Mouse (Mus musculus): Measurements from ENCODE around the gene Tmem158. TPM values are rescaled to one million over a fixed set of nuclear protein-coding genes. Genes with fewer than 3 reads are reported as not detected.
A peak's percentile ranks its signal among the peaks of the same experiment; 100 is the strongest.

The Tmem158 gene
- not detected in 2 replicates for total RNA-seq (2015; ENCODE audit: low replicate concordance)
- total RNA-seq (2017; ENCODE audit: low replicate concordance): 2.1 TPM in 1 of 2 replicates, not detected in the other

GRCm38 (mm10) chr9:123260611-123261021 lies at the start of gene Tmem158:
Gene Tmem158 (minus strand): TSS chr9:123260764.
- peak; percentile 79 for ATAC-seq (replicated peaks; ENCODE audit: low FRiP score, poor library complexity, severe bottlenecking)

DNA sequence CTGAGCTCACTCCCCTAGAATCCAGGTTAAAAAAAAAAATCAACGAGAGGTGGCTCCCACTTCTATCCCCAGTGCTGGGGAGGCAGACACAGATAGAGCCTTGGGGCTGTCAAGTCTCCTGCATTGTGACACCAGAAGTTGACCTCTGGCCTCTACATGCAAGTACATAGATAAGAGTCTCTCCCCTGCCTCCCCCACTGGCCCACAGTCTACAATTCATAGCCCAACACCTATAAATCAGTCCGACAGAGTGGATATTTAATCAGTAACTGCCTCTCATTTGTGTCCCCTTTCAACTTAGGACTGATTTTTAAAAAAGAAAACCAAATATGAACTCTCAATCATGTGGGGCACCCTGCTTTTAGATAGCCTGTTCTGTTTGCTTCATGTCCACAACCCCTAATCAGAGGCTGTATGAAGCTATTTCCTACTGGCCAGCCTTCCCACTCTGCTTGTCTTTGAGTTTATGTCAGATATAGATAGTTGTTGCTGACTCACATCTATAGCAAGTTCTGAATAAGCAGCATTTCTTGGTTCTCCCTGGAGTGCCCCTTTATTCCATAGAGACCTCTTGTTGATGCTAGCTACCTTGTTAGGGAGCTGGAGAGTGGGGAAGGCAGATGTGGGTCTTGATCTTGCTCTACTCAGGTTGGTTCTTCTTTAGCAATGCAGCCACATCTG lies 49.3 kb upstream of the Tmem158 start:
- ATAC-seq (replicated peaks; ENCODE audit: low FRiP score, poor library complexity, severe bottlenecking): no peak

- no peak for ATAC-seq (replicated peaks; ENCODE audit: low FRiP score, poor library complexity, severe bottlenecking)
Observed at GRCm38 (mm10) chr9:123309073-123309472, 48.5 kb upstream of the Tmem158 start.

DNA sequence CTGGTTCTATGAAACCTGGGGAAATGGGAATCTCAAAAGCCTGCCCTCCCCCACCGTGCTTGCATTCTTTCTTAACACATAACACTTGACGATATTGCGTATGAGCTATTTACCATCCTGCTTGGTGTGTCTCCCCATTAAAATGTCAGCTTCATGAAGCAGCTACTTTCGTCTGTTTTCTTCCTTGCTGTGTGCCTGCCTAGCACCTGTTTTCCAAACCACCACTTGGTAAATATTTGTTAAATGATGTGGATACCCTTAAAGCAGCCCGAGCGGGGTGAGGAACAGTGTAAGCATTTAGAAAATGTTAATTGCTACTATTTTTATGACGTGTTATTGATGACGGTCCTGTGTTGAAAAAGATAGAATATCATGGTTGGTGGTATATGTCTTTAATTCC lies 44.4 kb upstream of the Tmem158 start:
- ATAC-seq (replicated peaks; ENCODE audit: low FRiP score, poor library complexity, severe bottlenecking): no peak

DNA sequence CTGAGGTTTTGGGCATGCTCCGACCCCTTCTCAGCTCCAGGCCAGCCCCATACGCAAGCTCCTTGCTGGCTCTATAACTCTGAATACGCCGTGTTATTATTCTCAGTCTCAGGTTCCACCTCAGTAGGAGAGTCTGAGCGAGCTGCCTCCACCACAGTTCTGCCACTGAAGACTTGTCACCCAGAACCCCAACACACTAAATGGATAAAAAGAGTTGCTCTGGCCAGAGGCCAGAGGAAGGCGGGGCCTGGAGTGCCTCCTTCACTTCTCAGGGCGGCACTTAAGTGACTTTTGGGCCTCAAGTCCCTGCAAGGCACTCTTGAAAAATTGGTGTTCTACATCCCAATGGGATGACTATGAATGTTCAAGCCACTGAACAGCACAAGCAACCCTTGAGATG lies 43.4 kb upstream of the Tmem158 start:
- ATAC-seq (replicated peaks; ENCODE audit: low FRiP score, poor library complexity, severe bottlenecking): 0 out of 2 replicates have a peak, but pooled peaks have one; percentile 14

GRCm38 (mm10) chr9:123302759-123303313 lies 42.3 kb upstream of the Tmem158 start:
- no peak for ATAC-seq (replicated peaks; ENCODE audit: low FRiP score, poor library complexity, severe bottlenecking)

DNA sequence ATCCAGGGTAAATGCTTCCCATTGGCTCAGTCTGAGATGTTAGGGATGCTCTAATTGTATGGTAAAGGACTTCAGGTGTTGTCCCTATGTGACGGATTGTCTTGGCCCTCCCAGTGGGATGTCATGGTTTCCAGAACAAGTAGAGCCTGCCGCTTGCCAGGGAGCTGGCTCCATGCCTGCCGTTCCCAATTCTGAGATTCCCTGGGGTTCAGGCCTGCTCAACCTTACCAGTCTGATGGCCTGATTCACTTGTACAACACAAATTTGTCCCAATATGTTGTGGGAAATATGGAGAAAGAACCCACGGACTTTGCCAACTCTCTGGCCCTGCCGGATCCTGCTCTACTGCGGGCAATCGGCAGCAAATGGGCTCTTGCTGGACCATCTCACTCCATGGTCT lies 37.3 kb upstream of the Tmem158 start:
- ATAC-seq (replicated peaks; ENCODE audit: low FRiP score, poor library complexity, severe bottlenecking): no peak

- no peak for ATAC-seq (replicated peaks; ENCODE audit: low FRiP score, poor library complexity, severe bottlenecking)
Observed at GRCm38 (mm10) chr9:123296229-123296628, 35.7 kb upstream of the Tmem158 start.

DNA sequence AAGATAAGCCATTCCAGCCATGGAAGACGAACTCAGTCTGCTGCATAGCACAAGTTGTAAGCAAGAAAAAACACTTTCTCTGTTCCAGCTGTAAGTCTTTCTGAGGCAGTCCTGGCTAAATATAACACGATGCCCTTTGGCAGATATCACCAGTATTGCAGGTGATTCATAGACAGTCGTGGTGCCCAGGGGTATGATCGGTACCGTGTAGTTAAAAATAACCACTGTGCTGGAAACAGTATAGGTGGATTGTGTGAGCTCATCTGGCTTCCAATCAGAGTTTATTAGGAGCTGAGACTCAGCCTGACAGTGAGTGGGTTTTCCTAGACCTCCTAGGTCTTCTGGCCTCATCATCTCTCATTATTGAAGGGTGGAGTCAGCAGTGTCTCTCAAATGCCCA lies 34.0 kb upstream of the Tmem158 start:
- ATAC-seq (replicated peaks; ENCODE audit: low FRiP score, poor library complexity, severe bottlenecking): no peak

DNA sequence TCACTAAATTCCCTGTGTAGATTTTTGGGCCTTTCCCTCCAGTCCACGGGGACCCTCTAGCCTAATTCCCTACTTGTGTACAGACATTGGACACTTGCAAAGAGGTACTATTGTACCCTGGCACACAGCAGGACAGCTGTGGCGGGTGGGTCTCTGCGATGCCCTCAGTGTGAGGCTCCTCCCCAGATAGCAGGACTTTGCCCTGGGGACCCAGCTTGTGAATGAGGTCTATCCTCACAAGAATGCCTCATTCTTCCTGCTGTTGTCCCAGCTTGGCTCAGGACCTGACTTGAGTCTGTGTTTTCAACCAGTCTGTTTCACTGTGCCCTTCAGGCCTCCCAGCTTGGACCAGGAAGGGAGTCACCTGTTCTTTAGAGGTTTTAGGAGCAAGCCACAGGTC lies 27.8 kb upstream of the Tmem158 start:
- no peak for ATAC-seq (replicated peaks; ENCODE audit: low FRiP score, poor library complexity, severe bottlenecking)

- no peak for ATAC-seq (replicated peaks; ENCODE audit: low FRiP score, poor library complexity, severe bottlenecking)
Observed at GRCm38 (mm10) chr9:123285623-123286022, 25.1 kb upstream of the Tmem158 start.

DNA sequence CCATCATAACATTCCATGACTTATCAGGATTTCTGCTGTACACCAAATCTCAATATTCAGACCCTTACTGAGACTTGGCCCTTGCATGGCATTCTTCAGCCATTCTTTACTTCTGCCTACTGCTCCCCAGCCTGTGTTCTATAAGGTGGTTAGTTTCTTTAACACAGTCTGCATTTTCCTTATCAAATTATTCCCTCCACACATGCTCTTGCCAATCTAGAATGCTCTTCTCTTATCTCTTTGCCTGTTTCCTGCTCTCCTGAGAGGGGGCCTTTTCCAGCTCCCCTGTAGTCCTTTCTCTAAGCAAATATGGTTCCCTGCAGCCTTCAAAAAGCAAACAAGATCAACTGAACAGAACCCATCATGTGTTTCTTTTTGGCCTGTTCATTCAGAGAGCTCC lies 20.2 kb upstream of the Tmem158 start:
- ATAC-seq (replicated peaks; ENCODE audit: low FRiP score, poor library complexity, severe bottlenecking): no peak

DNA sequence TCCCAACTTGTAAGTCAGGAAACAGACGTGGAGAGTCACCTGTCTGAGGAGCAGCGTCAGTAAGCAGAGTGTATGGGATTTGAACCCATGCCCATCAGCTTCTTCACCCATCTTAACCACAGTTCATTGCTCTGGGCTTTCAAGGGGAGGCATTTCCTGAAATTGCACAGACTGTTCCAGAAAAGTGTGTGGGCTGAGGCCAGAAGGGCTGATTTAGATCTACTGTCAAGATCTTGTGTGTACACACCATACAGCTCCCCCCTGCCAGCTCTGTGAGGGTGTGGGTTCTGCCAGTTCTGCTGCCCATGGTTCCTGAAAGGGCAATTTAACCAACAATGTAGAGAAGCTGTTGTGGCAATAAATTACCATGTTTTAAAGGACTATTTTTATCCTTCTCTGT lies 17.4 kb upstream of the Tmem158 start:
- no peak for ATAC-seq (replicated peaks; ENCODE audit: low FRiP score, poor library complexity, severe bottlenecking)

GRCm38 (mm10) chr9:123275373-123275772 lies 14.8 kb upstream of the Tmem158 start:
- no peak for ATAC-seq (replicated peaks; ENCODE audit: low FRiP score, poor library complexity, severe bottlenecking)

GRCm38 (mm10) chr9:123274674-123275073 lies 14.1 kb upstream of the Tmem158 start:
- ATAC-seq (replicated peaks; ENCODE audit: low FRiP score, poor library complexity, severe bottlenecking): no peak

GRCm38 (mm10) chr9:123273876-123274275 lies 13.3 kb upstream of the Tmem158 start:
- no peak for ATAC-seq (replicated peaks; ENCODE audit: low FRiP score, poor library complexity, severe bottlenecking)

GRCm38 (mm10) chr9:123271552-123271951 lies 11.0 kb upstream of the Tmem158 start:
- no peak for ATAC-seq (replicated peaks; ENCODE audit: low FRiP score, poor library complexity, severe bottlenecking)

- ATAC-seq (replicated peaks; ENCODE audit: low FRiP score, poor library complexity, severe bottlenecking): no peak
Observed at GRCm38 (mm10) chr9:123269906-123270558, 9.5 kb upstream of the Tmem158 start.

DNA sequence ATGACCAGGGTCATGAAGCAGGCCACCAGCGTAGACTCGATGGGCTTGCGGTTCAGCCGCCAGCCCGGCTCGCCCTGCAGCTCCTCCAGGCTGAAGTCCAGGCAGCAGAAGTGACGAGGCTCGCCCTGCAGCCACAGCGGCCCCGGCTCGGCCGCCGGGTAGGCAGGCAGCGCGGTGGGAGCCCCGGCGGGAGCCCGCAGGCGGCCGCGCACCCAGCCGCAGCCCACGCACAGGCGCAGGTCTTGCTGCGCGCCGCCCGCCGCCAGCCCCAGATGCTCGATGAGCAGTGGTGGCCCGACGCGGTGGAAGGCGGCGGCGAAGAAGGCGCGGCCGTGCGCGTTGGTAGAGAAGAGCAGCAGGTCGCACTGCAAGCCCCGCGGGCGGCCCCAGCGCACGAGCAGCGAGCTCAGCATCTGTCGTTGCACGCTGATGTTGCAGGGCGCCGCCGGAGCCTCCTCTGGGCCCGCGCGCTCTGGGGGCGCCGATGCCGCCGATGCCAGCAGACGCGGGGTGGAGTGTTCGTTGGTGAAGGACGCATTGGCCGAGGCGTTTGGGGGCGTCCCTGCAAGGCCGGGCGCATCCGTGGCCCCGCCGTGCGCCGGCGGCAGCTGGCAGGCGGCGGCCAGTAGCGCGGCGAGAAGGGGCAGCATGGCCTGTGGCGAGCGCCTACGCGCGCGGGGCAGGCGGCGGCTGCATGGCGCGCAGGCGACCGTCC lies 511 bp downstream of the Tmem158 start:
- ATAC-seq (replicated peaks; ENCODE audit: low FRiP score, poor library complexity, severe bottlenecking): no peak

GRCm38 (mm10) chr9:123259461-123259895 lies 1.1 kb downstream of the Tmem158 start:
- no peak for ATAC-seq (replicated peaks; ENCODE audit: low FRiP score, poor library complexity, severe bottlenecking)

All from erythroid progenitor cell, adult 5-6 weeks (primary cell).